Mouse (Mus musculus): Measurements from ENCODE around the gene Ctps2. TPM values are rescaled to one million over a fixed set of nuclear protein-coding genes. Genes with fewer than 3 reads are reported as not detected.
"Not testable (repeated sequence)": the region's sequence is repeated elsewhere in the genome, so short reads cannot be mapped to it uniquely, and the experiment has no call there.

Ctps2 gene
- 54.9 and 61.5 TPM in 2 replicates for polyA plus RNA-seq (2012; rRNA removed)

DNA sequence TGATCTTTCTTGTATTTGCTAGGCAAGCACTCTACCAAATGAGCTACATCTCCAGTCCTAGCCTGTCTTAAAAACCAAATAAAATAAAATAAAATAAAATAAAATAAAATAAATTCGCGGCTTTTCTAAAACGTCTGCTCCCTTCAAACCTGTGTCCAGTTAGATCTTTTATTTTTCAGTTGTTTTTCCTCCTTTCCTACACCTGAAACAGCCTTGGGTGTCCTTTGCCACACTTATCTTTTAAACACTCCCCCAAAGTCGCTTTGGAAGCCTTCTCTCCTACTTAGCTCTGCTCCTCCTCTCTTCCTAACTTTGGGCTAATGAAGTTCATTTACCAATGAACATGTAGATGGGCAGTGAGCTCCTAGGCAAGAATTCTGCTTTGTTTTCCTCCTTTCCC, at the start of gene Ctps2:
Gene Ctps2 (plus strand): TSS at position 301 of the 400 bp plus-strand sequence.
- no peak for DNase-seq (ENCODE audit: low spot score)

DNA sequence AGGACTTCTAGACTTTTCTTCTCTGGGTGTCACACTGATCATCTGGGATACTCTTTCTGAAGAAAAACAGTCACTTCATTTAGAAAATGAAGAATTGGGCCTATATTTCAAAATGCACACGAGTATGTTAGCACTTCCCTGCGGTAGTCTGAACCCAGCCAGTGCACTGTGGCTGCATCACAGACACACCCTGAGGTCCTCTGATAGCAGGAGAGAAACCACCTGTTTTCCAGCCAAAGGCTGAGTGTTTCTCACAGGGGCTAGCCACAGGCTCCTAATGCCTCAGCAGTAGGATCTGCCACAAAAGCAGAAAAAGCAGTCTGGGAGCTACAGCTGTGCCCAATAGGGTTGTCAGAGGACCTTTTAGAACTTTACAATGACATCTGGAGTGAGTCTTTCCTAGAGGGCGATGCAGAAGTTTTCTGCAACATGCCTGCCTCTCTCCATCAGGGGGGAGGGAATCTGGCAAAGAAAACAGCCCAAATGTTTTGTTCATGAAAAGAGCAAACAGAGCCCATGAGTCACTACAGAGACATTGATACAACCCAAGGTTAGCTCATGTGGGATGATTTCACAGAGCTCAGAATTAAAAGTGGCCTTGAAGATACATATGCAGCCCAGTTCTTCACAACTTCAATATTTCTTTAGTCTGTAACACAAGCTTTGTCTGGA, 32.6 kb upstream of the Ctps2 start:
- no peak for DNase-seq (ENCODE audit: low spot score)

DNA sequence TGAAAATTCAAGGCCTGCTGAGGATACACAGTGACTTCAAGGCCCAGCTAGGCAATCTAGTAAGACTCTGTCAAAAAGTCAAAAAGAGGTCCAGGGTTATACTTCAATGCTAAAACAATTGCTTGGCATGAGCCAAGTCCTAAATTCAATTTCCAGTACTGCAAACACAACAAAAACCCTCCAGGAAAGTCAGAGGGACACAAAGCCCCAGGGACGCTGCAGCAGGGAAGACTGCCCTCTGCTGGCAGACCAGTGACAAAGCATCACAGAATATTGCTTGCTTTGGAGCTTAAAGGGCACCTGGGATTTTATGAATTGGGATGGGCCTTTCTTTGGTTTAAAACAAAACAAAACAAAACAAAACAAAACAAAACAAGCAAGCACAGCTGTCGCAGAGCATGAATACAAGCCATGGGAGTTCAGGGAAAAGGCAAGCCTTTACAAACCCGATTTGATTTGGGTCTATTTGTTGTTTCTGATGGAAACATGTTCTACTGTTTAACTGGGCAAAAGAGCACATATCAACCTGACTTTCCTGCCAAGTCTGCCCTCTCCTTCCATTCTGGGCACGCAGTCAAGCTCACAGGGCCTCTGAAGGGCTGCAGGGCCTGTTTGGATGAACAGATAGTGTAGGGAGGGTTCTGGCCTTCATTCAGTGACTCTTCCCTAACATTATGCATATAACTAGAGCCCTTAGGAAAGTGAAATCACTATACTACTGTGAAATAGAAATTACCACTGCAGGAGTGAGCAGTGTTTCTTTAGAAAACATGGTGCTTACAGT, 29.1 kb upstream of the Ctps2 start:
- DNase-seq (ENCODE audit: low spot score) = no peak

DNA sequence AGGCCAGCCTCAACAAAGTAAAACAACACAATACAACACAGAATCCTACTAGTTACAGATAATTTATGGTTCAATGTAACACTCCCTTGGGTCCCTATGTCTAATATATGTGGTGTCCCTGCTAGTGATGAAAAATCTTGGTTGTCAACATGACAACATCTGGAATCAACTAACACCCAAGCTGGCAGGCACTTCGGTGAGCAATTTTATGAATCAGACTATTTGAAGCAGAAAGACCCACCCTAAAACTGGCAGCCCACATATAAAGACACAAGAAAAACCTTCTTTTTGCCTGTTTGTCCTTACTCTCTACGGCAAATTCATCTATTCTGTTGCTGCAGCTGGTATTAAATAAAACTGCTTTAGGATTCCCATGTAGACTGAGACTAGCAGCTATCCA, 27.3 kb upstream of the Ctps2 start:
- DNase-seq (ENCODE audit: low spot score) = no peak

DNA sequence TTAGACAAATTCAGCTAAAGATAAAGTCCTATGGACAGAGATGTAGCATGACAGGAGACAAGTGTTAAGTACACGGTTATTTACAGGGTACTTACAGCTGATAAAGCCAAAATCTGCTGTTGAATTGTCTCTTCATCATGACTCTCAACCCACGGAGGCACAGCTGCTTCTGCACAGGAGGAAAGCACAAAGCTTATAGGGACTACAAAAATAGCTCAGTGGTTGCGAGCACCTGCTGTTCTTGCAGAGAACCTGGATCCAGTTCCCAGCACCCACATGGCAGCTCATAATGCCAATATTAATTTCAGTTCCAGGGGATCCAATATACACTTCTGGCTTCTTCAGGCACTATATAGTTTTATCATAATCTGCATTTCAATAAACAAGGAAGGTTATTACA, 22.8 kb upstream of the Ctps2 start:
- no peak for DNase-seq (ENCODE audit: low spot score)

DNA sequence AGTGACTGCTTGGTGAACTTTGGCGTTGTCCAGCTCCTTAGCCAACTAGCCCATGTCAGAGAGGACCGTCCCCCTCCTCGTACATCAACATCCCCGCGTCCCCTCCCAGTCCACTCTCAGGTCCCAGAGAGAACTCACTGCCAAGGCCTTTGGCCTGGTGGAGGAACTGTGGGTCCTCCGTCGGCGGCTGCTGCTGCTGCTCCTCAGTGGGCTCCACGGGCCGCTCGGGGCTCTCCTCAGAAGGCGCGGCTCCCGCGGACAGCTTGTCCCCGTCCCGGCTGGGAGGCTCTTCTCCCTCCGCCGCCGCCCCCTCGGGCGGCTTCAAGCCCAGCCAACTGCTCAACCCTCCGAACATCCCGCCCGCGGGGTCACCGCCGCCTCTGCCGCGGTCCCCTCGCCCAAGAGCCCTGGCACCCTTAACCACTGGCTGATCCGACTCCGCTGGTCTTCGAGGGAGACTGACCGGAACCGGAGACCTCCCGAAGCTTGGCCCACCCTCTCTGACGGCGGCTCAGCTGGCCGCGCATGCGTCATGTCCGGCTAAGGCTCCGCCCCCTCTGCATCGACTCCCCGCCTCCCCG, 13.0 kb upstream of the Ctps2 start, which contains the start of gene Syap1:
Gene Syap1 (minus strand): TSS at position 517 of the 581 bp plus-strand sequence.
- peak; percentile 60 for DNase-seq (ENCODE audit: low spot score)

DNA sequence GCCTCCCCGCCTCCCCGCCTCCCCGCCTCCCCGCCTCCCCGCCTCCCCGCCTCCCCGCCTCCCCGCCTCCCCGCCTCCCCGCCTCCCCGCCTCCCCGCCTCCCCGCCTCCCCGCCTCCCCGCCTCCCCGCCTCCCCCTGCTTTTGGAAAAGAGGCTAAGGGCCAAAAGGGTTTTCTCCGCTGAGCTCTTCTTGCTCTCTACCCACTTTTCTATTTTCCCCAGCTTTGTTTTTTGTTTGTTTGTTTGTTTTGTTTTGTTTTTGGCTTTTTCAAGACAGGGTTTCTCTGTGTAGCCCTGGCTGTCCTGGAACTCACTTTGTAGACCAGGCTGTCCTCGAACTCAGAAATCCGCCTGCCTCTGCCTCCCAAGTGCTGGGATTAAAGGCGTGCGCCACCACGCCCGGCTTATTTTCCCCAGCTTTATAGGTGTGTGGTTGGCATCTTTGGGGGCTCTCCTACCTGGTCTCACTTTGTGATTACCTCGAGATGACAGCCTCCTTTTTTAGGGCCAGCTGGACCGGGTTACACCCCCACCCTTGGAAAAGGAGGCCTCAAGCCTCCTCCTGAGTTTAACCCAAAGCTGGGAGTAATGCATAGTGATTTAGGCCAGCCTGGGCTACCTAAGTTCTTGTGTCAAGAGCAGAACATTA, 12.3 kb upstream of the Ctps2 start:
- DNase-seq (ENCODE audit: low spot score) = not testable (repeated sequence)

DNA sequence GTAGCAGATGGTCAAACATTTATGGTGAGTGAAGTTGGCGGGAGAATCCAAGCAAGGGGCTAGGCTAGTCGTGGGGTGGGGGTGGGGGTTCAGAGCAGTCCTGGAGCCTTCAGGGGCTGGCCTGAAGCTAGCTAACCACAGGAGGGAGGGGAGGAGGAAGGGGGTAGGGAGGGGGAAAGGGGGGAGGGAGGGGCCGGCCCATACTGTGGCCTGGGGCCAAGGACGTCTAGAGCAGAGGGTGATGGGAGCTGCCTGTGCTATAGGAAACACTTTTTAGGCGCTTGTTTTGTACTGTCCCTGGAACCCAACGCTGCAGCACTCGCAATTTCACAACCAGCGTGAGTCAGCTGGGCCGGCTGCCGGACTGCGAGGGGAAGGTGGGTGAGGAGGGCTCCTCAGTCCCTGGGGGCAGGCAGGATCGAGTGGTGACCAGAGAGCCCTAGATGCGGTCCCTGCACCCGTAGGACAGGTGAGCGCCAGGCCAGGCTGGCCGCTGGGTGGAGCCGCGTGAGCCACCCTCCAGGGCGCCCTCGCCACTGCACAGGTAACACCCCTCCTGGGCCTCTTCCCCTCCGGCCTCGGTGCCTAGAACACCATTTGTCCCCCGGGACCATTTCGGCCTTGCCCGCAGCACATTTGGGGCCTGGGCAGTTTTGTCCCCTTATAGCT, 467 bp downstream of the Ctps2 start:
- DNase-seq (ENCODE audit: low spot score) = peak; percentile 42

DNA sequence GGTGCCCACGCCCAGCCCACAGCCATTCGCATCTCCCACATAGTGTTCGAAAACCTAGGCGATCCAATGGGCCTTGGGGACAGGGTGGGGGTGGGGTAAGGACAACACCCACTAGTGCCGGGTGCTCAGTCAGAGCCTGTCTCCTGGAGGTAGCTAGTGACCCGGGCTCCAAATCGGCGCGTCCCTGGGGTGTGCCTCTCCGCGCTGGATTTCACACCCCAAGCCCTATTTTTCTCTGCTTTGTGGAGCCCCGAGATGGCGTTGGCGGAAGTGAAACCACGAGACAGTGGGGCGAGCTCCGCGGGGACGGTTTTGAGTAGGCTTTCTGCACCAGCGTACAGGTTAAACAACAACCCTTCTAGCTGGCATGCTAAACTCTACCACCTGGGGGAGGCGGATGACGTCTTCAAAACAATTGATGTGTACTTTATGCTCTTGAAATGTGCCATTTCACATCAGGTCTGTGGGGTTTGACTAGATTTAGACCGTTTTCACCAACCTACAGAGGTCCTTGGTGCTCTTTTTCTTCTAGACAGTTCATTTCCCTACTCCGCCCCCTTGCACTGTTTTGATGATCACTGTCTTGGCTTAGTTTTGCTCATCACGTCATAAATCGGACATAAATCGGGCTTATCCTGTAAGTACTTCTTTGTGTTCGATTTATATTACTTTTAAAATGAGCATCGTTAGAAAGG, 1.1 kb downstream of the Ctps2 start:
- peak; percentile 31 for DNase-seq (ENCODE audit: low spot score)

DNA sequence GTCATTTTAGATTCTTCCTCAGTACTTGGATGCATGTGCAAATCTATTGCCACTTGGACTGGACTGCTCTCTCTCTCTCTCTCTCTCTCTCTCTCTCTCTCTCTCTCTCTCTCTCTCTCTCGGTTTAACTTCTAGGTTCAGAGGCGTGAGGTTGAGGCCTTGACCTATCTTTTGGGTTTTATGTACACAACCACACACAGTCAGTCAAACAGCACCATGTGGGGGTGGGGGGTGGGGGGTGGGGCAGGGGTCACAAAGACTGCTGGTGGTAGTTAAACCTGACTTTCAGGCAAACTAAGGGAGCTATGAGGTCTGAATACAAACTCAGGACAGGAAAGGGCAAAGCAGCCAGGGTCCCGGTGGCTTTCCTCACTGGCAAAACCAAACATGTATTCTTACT, 6.5 kb downstream of the Ctps2 start:
- DNase-seq (ENCODE audit: low spot score) = no peak

DNA sequence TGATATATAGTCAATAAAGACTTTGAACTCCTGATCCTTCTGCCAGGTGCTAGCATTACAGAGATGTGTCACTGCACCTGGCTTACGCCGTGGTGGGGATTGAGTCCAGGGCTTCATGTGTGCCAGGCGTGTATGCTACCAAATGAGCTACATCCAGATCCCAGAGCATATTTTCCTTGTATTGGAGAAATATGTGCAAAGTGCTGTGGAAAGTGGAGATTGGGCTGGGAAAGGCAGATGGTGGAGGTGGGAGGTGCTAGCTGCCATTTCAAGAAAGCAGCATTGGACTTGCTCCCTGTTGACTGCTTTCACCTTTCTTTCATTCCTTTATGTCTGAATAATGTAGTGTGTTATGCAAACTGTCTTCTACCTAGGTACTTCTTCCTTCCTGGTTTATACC, 12.6 kb downstream of the Ctps2 start:
- no peak for DNase-seq (ENCODE audit: low spot score)

DNA sequence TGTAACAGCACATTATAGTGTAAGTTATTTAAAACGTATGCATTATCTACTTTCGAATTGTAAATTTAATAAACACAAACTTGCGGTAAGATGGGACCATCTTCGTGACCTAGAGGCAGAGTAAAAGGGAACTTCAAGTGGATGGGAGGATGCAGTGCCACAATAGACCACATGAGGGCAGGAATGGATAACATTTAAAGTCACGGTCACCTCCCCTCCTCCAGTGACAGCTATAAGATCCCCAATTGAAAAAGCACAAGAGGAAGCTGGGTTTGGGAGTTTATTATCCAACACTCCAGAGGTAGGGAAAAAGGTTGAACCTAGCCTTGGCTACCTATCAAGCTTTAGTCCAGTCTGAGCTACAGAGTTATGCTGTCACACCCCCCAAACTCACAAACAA, 14.7 kb downstream of the Ctps2 start:
- DNase-seq (ENCODE audit: low spot score) = no peak

DNA sequence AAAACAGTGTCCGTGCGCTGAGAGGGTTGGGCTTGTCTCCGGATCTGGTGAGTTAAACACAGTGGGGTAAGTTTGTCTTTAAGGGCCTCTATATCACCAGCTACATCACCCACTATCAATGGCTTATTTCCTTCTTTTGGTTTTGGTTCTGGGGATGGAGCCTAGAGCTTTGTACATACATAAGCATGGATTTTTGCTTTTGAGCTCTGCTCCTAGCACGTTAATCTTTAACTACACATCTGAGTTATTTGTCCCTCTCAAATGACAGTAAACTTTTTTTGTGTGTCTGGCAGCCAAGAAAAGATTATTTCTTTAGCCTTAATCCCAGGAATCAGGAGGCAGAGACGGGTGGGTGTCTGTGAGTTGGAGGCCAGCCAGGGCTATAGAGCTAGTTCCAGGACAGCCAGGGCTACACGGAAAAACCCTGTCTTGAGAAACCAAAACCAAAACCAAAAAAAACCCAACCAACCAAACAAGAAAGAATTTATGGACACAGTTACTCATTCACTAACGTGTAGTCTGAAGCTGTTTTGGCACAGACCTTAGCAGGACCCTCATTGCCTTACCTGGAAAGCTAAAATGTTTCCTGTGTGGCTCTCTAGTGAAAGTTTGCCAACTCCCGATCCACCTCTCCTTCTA, 20.6 kb downstream of the Ctps2 start:
- no peak for DNase-seq (ENCODE audit: low spot score)

DNA sequence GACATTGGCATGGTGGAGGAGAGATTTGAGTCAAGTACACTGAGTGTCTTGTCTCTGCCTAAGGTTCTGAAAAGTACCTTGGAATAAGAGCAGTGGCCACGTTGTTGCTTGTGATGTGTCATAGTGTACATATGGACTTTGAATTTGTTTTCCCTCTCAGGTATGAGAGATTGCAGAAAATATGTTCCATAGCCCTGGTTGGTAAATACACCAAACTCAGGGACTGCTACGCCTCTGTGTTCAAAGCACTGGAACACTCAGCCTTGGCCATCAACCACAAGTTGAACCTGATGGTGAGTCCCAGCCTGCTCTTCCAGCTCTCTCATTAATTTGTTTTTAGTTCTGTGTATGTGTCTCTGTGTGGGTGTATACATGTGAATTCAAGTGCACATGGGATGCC, 30.4 kb downstream of the Ctps2 start:
- no peak for DNase-seq (ENCODE audit: low spot score)

DNA sequence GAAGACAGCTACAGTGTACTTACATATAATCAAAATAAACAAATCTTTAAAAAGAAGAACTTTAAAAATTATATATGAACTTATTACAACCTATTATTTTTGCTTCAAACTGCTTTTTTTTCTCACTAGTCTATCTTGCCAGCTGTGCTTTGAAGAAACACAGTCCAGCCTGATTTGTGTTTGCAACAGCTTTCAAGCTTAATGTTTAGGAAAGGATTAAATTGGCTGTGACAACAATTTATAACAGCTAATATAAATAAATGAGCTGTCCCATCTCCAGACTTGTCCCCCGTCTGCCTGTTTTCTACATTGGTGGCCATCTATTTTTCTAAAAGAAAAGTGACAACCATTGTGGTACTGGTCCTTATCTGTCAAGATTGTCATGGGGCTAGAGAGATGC, 41.0 kb downstream of the Ctps2 start:
- no peak for DNase-seq (ENCODE audit: low spot score)

DNA sequence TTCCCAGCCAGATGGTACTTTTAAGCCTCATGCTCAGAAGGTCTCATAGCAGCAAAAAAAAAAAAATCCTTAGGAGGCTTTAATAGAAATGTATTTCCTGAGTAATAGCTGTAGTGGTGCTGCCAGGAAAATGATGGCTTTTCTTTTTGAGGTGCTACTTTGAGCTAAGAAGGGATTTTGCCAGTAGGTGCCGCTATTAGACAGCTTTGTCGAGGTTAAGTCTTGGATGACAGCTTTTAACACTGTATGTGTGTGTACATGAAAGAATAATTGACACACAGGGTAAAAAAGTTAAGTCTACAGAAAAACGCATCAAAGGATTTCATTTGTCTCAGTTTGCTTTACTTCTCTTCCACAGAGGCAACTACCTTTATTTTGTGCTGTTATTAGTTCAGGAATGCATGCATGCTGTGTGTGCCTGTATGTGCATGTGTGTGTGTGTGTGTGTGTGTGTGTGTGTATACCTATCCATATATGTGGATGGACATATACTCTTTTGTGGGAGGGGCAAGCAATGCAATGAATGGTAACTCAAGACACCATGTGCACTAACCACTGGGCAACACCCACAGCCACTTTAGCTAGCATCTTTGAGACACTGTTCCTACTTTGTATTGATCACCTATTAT, 48.9 kb downstream of the Ctps2 start:
- no peak for DNase-seq (ENCODE audit: low spot score)

DNA sequence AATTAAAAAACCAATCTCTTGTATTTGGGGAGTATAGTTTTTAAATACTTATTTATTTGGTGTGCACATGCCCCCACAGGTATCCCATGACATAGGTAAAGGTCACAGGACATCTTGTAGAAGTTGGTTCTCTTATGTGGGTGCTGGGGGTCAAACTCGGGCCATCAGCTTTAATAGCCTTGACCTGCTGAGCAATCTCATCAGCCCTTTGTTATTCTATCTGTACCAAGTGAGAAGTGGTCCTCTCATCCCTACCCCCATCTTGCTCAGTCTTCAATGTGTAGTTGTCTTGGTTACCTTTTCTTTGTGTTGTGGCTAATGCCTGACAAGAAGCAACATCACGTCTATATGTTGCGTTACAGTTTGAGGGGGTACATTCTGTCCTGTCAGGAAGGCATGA, 56.9 kb downstream of the Ctps2 start:
- no peak for DNase-seq (ENCODE audit: low spot score)

DNA sequence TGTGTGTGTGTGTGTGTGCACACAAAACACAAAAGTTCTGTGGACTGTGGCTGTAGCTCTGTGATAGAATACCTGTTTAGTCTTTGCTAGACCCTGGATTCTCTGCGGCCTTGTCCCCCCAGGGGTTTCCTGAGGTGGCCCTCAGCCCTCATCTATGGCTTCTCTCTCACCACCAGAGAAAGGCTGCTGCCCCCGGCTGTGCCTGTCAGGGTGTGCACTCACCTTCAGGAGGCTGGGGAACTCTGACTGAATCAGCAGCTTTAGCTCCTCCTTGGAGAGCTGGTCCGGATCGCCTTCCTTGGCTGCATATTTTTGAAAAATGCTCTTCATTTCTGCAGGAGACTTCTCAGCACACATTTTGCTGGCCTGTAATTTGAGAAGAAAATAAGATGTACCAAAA, 62.8 kb downstream of the Ctps2 start:
- no peak for DNase-seq (ENCODE audit: low spot score)

DNA sequence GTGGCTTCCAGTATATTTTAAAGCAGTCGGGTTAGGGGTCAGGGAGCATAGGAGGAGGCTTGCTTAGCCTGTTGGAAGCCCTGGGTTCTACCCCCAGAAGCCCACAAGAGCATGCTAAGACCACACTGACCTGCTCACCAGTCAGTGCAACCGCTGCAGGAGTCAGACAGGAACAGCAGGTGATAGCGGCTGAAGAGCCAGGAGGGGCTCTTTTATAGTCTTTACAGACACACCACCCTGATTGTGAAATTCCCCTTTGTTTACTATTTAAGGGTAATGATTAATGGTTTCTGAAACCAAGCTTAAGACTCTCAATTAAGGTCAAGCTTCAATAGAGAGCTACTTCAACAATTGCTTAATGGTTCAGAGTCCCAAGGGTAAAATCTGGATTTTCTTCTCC, 63.3 kb downstream of the Ctps2 start, which contains the start of gene S100g:
Gene S100g (minus strand): TSS at position 217 of the 400 bp plus-strand sequence.
- DNase-seq (ENCODE audit: low spot score) = no peak

DNA sequence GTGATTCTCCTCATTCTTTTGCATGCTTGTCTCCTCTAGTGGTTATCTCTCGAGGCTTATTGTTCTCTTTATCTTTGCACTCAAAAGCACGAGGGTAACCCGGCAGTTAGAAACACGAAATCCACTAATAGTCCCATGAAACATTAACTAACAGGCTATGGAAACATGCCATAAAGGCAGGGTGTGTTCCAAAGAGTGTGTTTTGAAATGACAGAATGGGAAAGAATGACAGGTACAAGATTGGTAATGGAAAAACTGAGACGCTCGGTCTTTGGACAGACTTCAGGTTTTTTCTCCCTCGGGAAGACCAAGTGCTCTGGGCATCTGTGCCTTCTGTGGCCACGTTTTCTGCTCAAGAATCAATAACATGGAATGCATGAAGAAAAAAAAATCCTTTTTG, 66.4 kb downstream of the Ctps2 start:
- DNase-seq (ENCODE audit: low spot score) = no peak
